Mouse (Mus musculus): ENCODE measurements around the gene Lrsam1. TPM values are rescaled to one million over a fixed set of nuclear protein-coding genes. Genes with fewer than 3 reads are reported as not detected.

The Lrsam1 gene
- polyA plus RNA-seq, 1 experiment from 2014 or later, result 10.4 TPM

DNA sequence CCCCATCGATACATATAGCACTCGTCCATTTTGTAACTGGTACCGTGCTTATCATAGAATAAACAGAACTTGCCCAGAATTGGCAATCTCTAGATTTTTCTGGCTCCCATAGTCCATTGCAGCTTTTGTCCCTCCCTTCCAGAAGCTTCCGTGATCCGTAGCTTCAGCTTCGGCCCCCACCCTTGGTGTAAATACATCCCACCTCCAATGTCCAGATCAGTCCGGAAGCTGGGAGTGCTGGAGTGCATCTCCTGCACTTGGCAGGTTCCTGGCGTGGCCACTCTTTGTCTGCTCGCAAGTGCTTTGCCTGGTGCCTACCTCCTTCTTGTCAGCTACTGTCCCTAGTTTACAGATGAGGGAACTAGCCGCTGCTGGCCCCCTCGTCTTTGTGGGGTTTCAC lies 52.6 kb downstream of the Lrsam1 start:
- Histone ChIP-seq H3K4me3 (replicated peaks) (no peak overlapping the region), H3K4me2 (0 out of 2 replicates have a peak overlapping the region, but pooled peaks have one; percentile 8), H3K27me3 (no peaks in the 10 kb centered on the region), H3K36me3 (peaks cover 53% of the 10 kb centered on the region), H3K4me1 (replicated peaks) (peaks cover 36% of the 10 kb centered on the region), H3K27ac (peak overlapping the region; percentile 78), H3K9me3 (no peaks in the 10 kb centered on the region), H3K9ac (replicated peaks) (0 out of 2 replicates have a peak overlapping the region, but pooled peaks have one; percentile 8)
- ATAC-seq (ENCODE audit: insufficient number of reproducible peaks, insufficient read depth, low FRiP score, low TSS enrichment, low read depth), result no peak
- 74% methylated on average over 11 of the region's 11 CpGs for WGBS

DNA sequence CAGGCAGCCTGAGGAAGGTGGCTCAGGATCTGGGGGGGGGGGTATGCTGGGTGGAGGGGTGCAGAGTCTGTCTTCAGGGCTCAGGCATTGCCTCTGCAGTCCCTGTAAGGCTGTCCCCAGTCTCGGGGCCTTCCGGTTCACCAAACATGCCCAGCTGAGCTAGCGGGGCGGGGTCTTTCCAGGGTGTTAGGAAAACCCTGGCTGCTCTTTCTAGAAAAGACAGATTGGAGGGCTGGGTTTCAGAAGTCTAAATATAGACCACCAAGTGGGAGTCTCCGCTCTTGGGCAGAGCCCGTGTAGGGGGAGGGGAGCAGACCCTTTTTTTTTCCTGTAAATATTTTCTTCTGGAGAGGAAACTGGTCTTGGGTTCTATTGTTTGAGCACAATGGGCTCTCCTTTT lies 53.1 kb downstream of the Lrsam1 start:
- H3K9me3 ChIP-seq, result no peaks in the 10 kb centered on the region
- no peak overlapping the region for H3K4me3 ChIP-seq (replicated peaks)
- peak overlapping the region; percentile 8; the same call in 1 of the 2 replicates for H3K4me2 ChIP-seq
- 18% methylated on average over 6 of the region's 6 CpGs for WGBS
- peak overlapping the region; percentile 78 for H3K27ac ChIP-seq
- H3K4me1 ChIP-seq (replicated peaks), result peaks cover 38% of the 10 kb centered on the region
- no peaks in the 10 kb centered on the region for H3K27me3 ChIP-seq
- peaks cover 50% of the 10 kb centered on the region for H3K36me3 ChIP-seq
- 0 out of 2 replicates have a peak, but pooled peaks have one; percentile 37 for ATAC-seq (ENCODE audit: insufficient number of reproducible peaks, insufficient read depth, low FRiP score, low TSS enrichment, low read depth)
- peak overlapping the region; percentile 8; the same call in 1 of the 2 replicates for H3K9ac ChIP-seq (replicated peaks)

DNA sequence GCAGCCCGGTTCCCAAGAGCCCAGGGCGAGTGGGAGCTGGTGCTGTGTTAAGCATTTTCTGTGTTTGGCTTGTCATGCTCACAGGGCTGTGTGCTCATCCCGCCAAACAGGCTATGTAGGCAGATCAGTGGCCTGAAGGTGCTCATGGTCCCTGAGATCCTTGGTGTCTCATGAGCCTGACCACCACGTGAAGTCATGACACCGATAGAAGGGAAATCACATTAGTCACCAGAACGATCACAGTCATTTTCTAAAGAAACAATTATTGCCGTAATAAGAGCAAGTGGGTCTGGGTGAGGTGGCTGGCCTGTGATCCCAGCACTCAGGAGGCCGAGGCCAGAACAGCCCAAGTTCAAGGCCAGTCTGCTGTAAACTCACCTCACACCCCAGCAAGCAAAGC lies 54.0 kb downstream of the Lrsam1 start:
- no peak overlapping the region for H3K9ac ChIP-seq (replicated peaks)
- H3K4me1 ChIP-seq (replicated peaks), result peaks cover 38% of the 10 kb centered on the region
- no peaks in the 10 kb centered on the region for H3K9me3 ChIP-seq
- H3K27ac ChIP-seq, result peak overlapping the region; percentile 78
- no peak for ATAC-seq (ENCODE audit: insufficient number of reproducible peaks, insufficient read depth, low FRiP score, low TSS enrichment, low read depth)
- 70% methylated on average over 8 of the region's 8 CpGs for WGBS
- H3K27me3 ChIP-seq, result no peaks in the 10 kb centered on the region
- no peak overlapping the region for H3K4me3 ChIP-seq (replicated peaks)
- no peak overlapping the region for H3K4me2 ChIP-seq
- H3K36me3 ChIP-seq, result peaks cover 45% of the 10 kb centered on the region

- Histone ChIP-seq H3K9me3 (no peaks in the 10 kb centered on the region), H3K27me3 (no peaks in the 10 kb centered on the region), H3K4me2 (no peak overlapping the region), H3K9ac (replicated peaks) (no peak overlapping the region), H3K4me1 (replicated peaks) (peaks cover 50% of the 10 kb centered on the region), H3K4me3 (replicated peaks) (no peak overlapping the region), H3K27ac (0 out of 2 replicates have a peak overlapping the region, but pooled peaks have one; percentile 8), H3K36me3 (peaks cover 24% of the 10 kb centered on the region; the same call in 1 of the 2 replicates)
- no peak for ATAC-seq (ENCODE audit: insufficient number of reproducible peaks, insufficient read depth, low FRiP score, low TSS enrichment, low read depth)
- WGBS, result 75% methylated on average over 8 of the region's 8 CpGs
Measured at GRCm38 (mm10) chr2:32905297-32905696, 56.1 kb downstream of the Lrsam1 start.

DNA sequence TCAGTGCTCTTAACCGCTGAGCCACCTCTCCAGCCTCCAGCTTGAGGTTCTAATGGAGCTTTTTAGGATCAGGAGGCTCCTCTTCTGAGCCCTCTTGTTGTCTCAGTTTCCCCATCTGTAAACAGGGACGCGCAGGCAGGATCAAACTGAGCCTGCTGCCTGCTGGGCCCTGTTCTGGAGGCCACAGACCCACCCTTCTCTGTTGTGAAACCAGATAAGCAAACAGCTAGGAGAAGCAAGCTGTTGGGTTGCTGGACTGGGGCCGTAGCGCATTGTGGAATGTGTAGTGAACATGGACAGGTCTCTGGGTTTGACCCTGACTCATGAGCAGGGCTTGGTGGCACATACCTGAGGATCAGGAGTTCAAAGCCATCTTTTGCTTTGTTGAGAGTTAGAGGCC lies 56.8 kb downstream of the Lrsam1 start:
- H3K4me3 ChIP-seq (replicated peaks), result no peak overlapping the region
- no peak overlapping the region for H3K27ac ChIP-seq
- H3K4me1 ChIP-seq (replicated peaks), result peaks cover 50% of the 10 kb centered on the region
- no peak overlapping the region for H3K4me2 ChIP-seq
- 95% methylated on average over 5 of the region's 5 CpGs for WGBS
- peaks cover 17% of the 10 kb centered on the region; the same call in 1 of the 2 replicates for H3K36me3 ChIP-seq
- H3K27me3 ChIP-seq, result no peaks in the 10 kb centered on the region
- no peaks in the 10 kb centered on the region for H3K9me3 ChIP-seq
- ATAC-seq (ENCODE audit: insufficient number of reproducible peaks, insufficient read depth, low FRiP score, low TSS enrichment, low read depth), result no peak
- H3K9ac ChIP-seq (replicated peaks), result no peak overlapping the region

GRCm38 (mm10) chr2:32903470-32903869 lies 57.9 kb downstream of the Lrsam1 start:
- Histone ChIP-seq H3K9me3 (no peaks in the 10 kb centered on the region), H3K4me3 (replicated peaks) (no peak overlapping the region), H3K9ac (replicated peaks) (no peak overlapping the region), H3K4me1 (replicated peaks) (peaks cover 42% of the 10 kb centered on the region), H3K27me3 (no peaks in the 10 kb centered on the region), H3K36me3 (peaks cover 9% of the 10 kb centered on the region; the same call in 1 of the 2 replicates), H3K4me2 (no peak overlapping the region), H3K27ac (no peak overlapping the region)
- 94% methylated on average over 4 of the region's 4 CpGs for WGBS
- ATAC-seq (ENCODE audit: insufficient number of reproducible peaks, insufficient read depth, low FRiP score, low TSS enrichment, low read depth), result no peak

GRCm38 (mm10) chr2:32902126-32902525 lies 59.3 kb downstream of the Lrsam1 start:
- Histone ChIP-seq H3K27ac (peak overlapping the region; percentile 18; the same call in 1 of the 2 replicates), H3K27me3 (no peaks in the 10 kb centered on the region), H3K4me2 (no peak overlapping the region), H3K9me3 (no peaks in the 10 kb centered on the region), H3K9ac (replicated peaks) (0 out of 2 replicates have a peak overlapping the region, but pooled peaks have one; percentile 2), H3K4me3 (replicated peaks) (no peak overlapping the region), H3K36me3 (peaks cover 9% of the 10 kb centered on the region; the same call in 1 of the 2 replicates), H3K4me1 (replicated peaks) (peaks cover 36% of the 10 kb centered on the region)
- WGBS, result 75% methylated on average over 9 of the region's 9 CpGs
- no peak for ATAC-seq (ENCODE audit: insufficient number of reproducible peaks, insufficient read depth, low FRiP score, low TSS enrichment, low read depth)

GRCm38 (mm10) chr2:32898983-32899382 lies 62.4 kb downstream of the Lrsam1 start:
- Histone ChIP-seq H3K9ac (replicated peaks) (no peak overlapping the region), H3K27me3 (no peaks in the 10 kb centered on the region), H3K4me2 (no peak overlapping the region), H3K36me3 (no peaks in the 10 kb centered on the region; the same call in 1 of the 2 replicates), H3K27ac (no peak overlapping the region), H3K9me3 (no peaks in the 10 kb centered on the region), H3K4me3 (replicated peaks) (no peak overlapping the region), H3K4me1 (replicated peaks) (peaks cover 43% of the 10 kb centered on the region)
- ATAC-seq (ENCODE audit: insufficient number of reproducible peaks, insufficient read depth, low FRiP score, low TSS enrichment, low read depth), result no peak
- 89% methylated on average over 7 of the region's 7 CpGs for WGBS

GRCm38 (mm10) chr2:32896507-32897147 lies 64.8 kb downstream of the Lrsam1 start:
- no peak for ATAC-seq (ENCODE audit: insufficient number of reproducible peaks, insufficient read depth, low FRiP score, low TSS enrichment, low read depth)
- H3K4me3 ChIP-seq (replicated peaks), result no peak overlapping the region
- H3K36me3 ChIP-seq, result peaks cover 11% of the 10 kb centered on the region
- no peaks in the 10 kb centered on the region for H3K27me3 ChIP-seq
- H3K4me1 ChIP-seq (replicated peaks), result peaks cover 41% of the 10 kb centered on the region
- H3K9ac ChIP-seq (replicated peaks), result no peak overlapping the region
- H3K4me2 ChIP-seq, result no peak overlapping the region
- H3K27ac ChIP-seq, result no peak overlapping the region
- WGBS, result 58% methylated on average over 10 of the region's 10 CpGs
- H3K9me3 ChIP-seq, result no peaks in the 10 kb centered on the region

DNA sequence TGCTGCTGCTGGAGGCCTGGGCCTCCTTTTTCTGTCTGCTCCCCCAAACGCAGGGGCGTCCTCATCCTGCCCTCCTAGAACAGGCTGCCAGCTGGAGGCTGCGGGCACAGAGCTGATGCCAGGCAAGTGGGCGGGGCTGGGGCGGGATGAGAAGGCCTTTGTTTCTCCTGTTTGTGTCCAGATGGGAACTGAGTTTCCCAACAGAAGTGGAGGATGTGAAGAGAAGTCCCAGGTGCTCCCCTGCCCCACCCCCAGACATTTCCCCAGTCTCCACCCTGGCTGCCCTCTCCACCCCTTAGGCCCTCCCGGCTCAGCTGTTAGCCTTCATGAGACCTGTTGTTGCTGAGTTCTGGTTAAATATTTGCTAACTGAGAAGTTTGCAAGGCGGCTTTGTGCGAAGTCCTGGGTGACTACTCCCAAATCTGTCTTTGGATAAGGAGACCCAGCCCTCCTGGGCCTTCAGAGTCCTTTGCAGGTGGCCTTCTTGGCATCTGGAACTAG lies 65.8 kb downstream of the Lrsam1 start:
- Histone ChIP-seq H3K4me2 (no peak overlapping the region), H3K9me3 (no peaks in the 10 kb centered on the region), H3K9ac (replicated peaks) (no peak overlapping the region), H3K27ac (peak overlapping the region; percentile 54; the same call in 1 of the 2 replicates), H3K4me3 (replicated peaks) (no peak overlapping the region), H3K4me1 (replicated peaks) (peaks cover 34% of the 10 kb centered on the region), H3K27me3 (no peaks in the 10 kb centered on the region), H3K36me3 (peaks cover 11% of the 10 kb centered on the region)
- no peak for ATAC-seq (ENCODE audit: insufficient number of reproducible peaks, insufficient read depth, low FRiP score, low TSS enrichment, low read depth)
- 49% methylated on average over 8 of the region's 8 CpGs for WGBS

GRCm38 (mm10) chr2:32894097-32894496 lies 67.3 kb downstream of the Lrsam1 start:
- H3K9me3 ChIP-seq, result no peaks in the 10 kb centered on the region
- no peak overlapping the region for H3K4me2 ChIP-seq
- no peak overlapping the region for H3K4me3 ChIP-seq (replicated peaks)
- no peak for ATAC-seq (ENCODE audit: insufficient number of reproducible peaks, insufficient read depth, low FRiP score, low TSS enrichment, low read depth)
- no peaks in the 10 kb centered on the region for H3K27me3 ChIP-seq
- peaks cover 11% of the 10 kb centered on the region for H3K36me3 ChIP-seq
- peaks cover 37% of the 10 kb centered on the region for H3K4me1 ChIP-seq (replicated peaks)
- H3K9ac ChIP-seq (replicated peaks), result no peak overlapping the region
- H3K27ac ChIP-seq, result peak overlapping the region; percentile 67
- WGBS, result 77% methylated on average over 2 of the region's 2 CpGs
